Mouse (Mus musculus): ENCODE measurements around the gene Vps53. TPM values are rescaled to one million over a fixed set of nuclear protein-coding genes. Genes with fewer than 3 reads are reported as not detected.
"Not testable (repeated sequence)": the region's sequence is repeated elsewhere in the genome, so short reads cannot be mapped to it uniquely, and the experiment has no call there.

Gene Vps53
- polyA plus RNA-seq, 1 experiment from 2014 or later: 36.5 TPM

GRCm38 (mm10) chr11:76010838-76011624 is 168.4 kb downstream of the Vps53 start:
- Histone ChIP-seq H3K27ac (replicated peaks) (no peak overlapping the region), H3K36me3 (no peaks in the 10 kb centered on the region), H3K4me3 (no peak overlapping the region), H3K4me1 (no peaks in the 10 kb centered on the region), H3K9me3 (replicated peaks) (no peaks in the 10 kb centered on the region), H3K27me3 (ENCODE audit: low read depth, poor library complexity, severe bottlenecking) (no peaks in the 10 kb centered on the region)
- 88% methylated on average over 9 of the region's 9 CpGs for WGBS
- no peak for DNase-seq (ENCODE audit: low spot score)

GRCm38 (mm10) chr11:76009101-76009500 is 170.3 kb downstream of the Vps53 start:
- no peak overlapping the region for H3K27ac ChIP-seq (replicated peaks)

GRCm38 (mm10) chr11:76008162-76008561 is 171.3 kb downstream of the Vps53 start:
- Histone ChIP-seq H3K27me3 (ENCODE audit: low read depth, poor library complexity, severe bottlenecking) (no peaks in the 10 kb centered on the region; the same call in 1 of the 2 replicates), H3K27ac (replicated peaks) (no peak overlapping the region), H3K4me1 (no peaks in the 10 kb centered on the region), H3K36me3 (no peaks in the 10 kb centered on the region), H3K4me3 (no peak overlapping the region), H3K9me3 (replicated peaks) (no peaks in the 10 kb centered on the region)
- DNase-seq (ENCODE audit: low spot score): no peak
- WGBS: 88% methylated on average over 2 of the region's 2 CpGs

More at GRCm38 (mm10) chr11:76009101-76009500, 170.3 kb downstream of the Vps53 start:
- Histone ChIP-seq H3K4me1 (no peaks in the 10 kb centered on the region), H3K4me3 (no peak overlapping the region), H3K36me3 (no peaks in the 10 kb centered on the region), H3K9me3 (replicated peaks) (no peaks in the 10 kb centered on the region), H3K27me3 (ENCODE audit: low read depth, poor library complexity, severe bottlenecking) (no peaks in the 10 kb centered on the region)
- WGBS: 85% methylated on average over 6 of the region's 6 CpGs
- DNase-seq (ENCODE audit: low spot score): no peak

GRCm38 (mm10) chr11:76004276-76004675 is 175.2 kb downstream of the Vps53 start:
- not testable (repeated sequence) for H3K4me1 ChIP-seq; DNase-seq (ENCODE audit: low spot score); H3K4me3 ChIP-seq; H3K9me3 ChIP-seq (replicated peaks); H3K27ac ChIP-seq (replicated peaks); H3K36me3 ChIP-seq
- 92% methylated on average over 7 of the region's 7 CpGs for WGBS
- peaks cover 29% of the 10 kb centered on the region for H3K27me3 ChIP-seq (ENCODE audit: low read depth, poor library complexity, severe bottlenecking)

- no peak for DNase-seq (ENCODE audit: low spot score)
- no peaks in the 10 kb centered on the region for H3K9me3 ChIP-seq (replicated peaks)
- WGBS: 69% methylated on average over 3 of the region's 3 CpGs
- no peak overlapping the region for H3K4me3 ChIP-seq
- H3K27me3 ChIP-seq (ENCODE audit: low read depth, poor library complexity, severe bottlenecking): peaks cover 34% of the 10 kb centered on the region
- no peak overlapping the region for H3K27ac ChIP-seq (replicated peaks)
- no peaks in the 10 kb centered on the region for H3K36me3 ChIP-seq
- H3K4me1 ChIP-seq: peaks cover 8% of the 10 kb centered on the region
These were observed 178.1 kb downstream of the Vps53 start for GRCm38 (mm10) chr11:76001237-76001878.

GRCm38 (mm10) chr11:76000701-76001100 is 178.7 kb downstream of the Vps53 start:
- Histone ChIP-seq H3K27ac (replicated peaks) (no peak overlapping the region), H3K9me3 (replicated peaks) (no peaks in the 10 kb centered on the region), H3K4me3 (no peak overlapping the region), H3K4me1 (peaks cover 8% of the 10 kb centered on the region), H3K27me3 (ENCODE audit: low read depth, poor library complexity, severe bottlenecking) (peaks cover 34% of the 10 kb centered on the region), H3K36me3 (no peaks in the 10 kb centered on the region)
- 91% methylated on average over 5 of the region's 5 CpGs for WGBS
- no peak for DNase-seq (ENCODE audit: low spot score)

- Histone ChIP-seq H3K36me3 (no peaks in the 10 kb centered on the region), H3K27me3 (ENCODE audit: low read depth, poor library complexity, severe bottlenecking) (peaks cover 34% of the 10 kb centered on the region), H3K4me3 (peak within 1 kb of the TSS; percentile 72), H3K27ac (replicated peaks) (no peak within 1 kb of the TSS; the same call in 1 of the 2 replicates), H3K4me1 (peaks cover 8% of the 10 kb centered on the region), H3K9me3 (replicated peaks) (no peaks in the 10 kb centered on the region)
- DNase-seq (ENCODE audit: low spot score): peak; percentile 74
- 14% methylated on average over 36 of the region's 36 CpGs for WGBS
These were observed 179.8 kb downstream of the Vps53 start, which contains the start of gene 1700016K19Rik for GRCm38 (mm10) chr11:75999440-76000155. Gene 1700016K19Rik, plus strand, starts transcription at chr11:75999912.

Other genes starting within 250 kb of the Vps53 start
- 1.1 TPM in 2 replicates for gene Rph3al, start 241.2 kb downstream of the Vps53 start, polyA plus RNA-seq (2016; fragmentation: Nextera tagmentation; extraction: Ambion mirVana)
- 0.12 TPM in 1 of 2 replicates, not detected in the other for gene 1700016K19Rik, start 179.7 kb downstream of the Vps53 start, polyA plus RNA-seq (2016; fragmentation: Nextera tagmentation; extraction: Ambion mirVana)
- 14.9 and 16.5 TPM in 2 replicates for gene Rflnb, start 151.9 kb downstream of the Vps53 start, polyA plus RNA-seq (2016; fragmentation: Nextera tagmentation; extraction: Ambion mirVana)
- gene Fam57a, start within 50 bp of the Vps53 start, polyA plus RNA-seq (2016; fragmentation: Nextera tagmentation; extraction: Ambion mirVana): 32.2 and 32.4 TPM in 2 replicates
- gene Dbil5, start 38.0 kb upstream of the Vps53 start, polyA plus RNA-seq (2016; fragmentation: Nextera tagmentation; extraction: Ambion mirVana): 0.88 TPM in 1 of 2 replicates, not detected in the other
- 45.4 and 51.3 TPM in 2 replicates for gene Gemin4, start 38.0 kb upstream of the Vps53 start, polyA plus RNA-seq (2016; fragmentation: Nextera tagmentation; extraction: Ambion mirVana)
- 23.4 and 24.5 TPM in 2 replicates for gene Mrm3, start 64.1 kb upstream of the Vps53 start, polyA plus RNA-seq (2016; fragmentation: Nextera tagmentation; extraction: Ambion mirVana)
- 130 and 135 TPM in 2 replicates for gene Glod4, start 64.1 kb upstream of the Vps53 start, polyA plus RNA-seq (2016; fragmentation: Nextera tagmentation; extraction: Ambion mirVana)
- 59.3 and 59.5 TPM in 2 replicates for gene Nxn, start 219.5 kb upstream of the Vps53 start, polyA plus RNA-seq (2016; fragmentation: Nextera tagmentation; extraction: Ambion mirVana)
- 127 and 128 TPM in 2 replicates for gene Timm22, start 227.3 kb upstream of the Vps53 start, polyA plus RNA-seq (2016; fragmentation: Nextera tagmentation; extraction: Ambion mirVana)

Measured in midbrain, embryonic 10.5 days (tissue).